Mouse (Mus musculus): Measurements from ENCODE around the gene Rasd1. TPM values are rescaled to one million over a fixed set of nuclear protein-coding genes. Genes with fewer than 3 reads are reported as not detected.

Rasd1 gene
- polyA plus RNA-seq, 1 experiment from 2014 or later, result 1.0 TPM

DNA sequence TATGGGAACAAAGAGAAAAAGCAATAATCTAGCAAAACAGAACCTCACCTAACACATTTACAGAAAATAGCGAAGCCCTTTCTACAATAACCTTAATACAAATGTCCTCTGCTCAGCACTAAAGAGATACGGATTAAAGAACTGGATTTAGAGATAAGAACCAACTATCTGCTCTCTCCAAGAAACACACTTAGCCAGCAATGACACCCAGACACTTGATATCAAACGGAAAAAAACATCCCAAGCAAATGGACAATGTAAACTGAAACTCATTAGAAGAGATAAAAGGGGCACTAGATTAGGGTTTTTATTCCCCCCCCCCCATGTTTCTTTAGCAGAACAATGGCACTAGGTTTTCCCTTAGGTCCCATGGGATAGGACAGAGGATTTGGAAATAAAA, 45.3 kb downstream of the Rasd1 start:
- no peaks in the 10 kb centered on the region for H3K27me3 ChIP-seq (ENCODE audit: low read depth, poor library complexity, severe bottlenecking)
- no peak for DNase-seq (ENCODE audit: low spot score)
- H3K9me3 ChIP-seq (replicated peaks), result no peaks in the 10 kb centered on the region
- no peak overlapping the region for H3K4me3 ChIP-seq
- peaks cover 6% of the 10 kb centered on the region for H3K4me1 ChIP-seq
- no peaks in the 10 kb centered on the region for H3K36me3 ChIP-seq
- WGBS, result 81% methylated on average over 3 of the region's 3 CpGs
- no peak overlapping the region for H3K27ac ChIP-seq

GRCm38 (mm10) chr11:59918014-59918413, 46.7 kb downstream of the Rasd1 start:
- no peaks in the 10 kb centered on the region for H3K9me3 ChIP-seq (replicated peaks)
- H3K27me3 ChIP-seq (ENCODE audit: low read depth, poor library complexity, severe bottlenecking), result no peaks in the 10 kb centered on the region
- peaks cover 6% of the 10 kb centered on the region for H3K4me1 ChIP-seq
- no peak for DNase-seq (ENCODE audit: low spot score)
- no peak overlapping the region for H3K4me3 ChIP-seq
- no peak overlapping the region for H3K27ac ChIP-seq
- 74% methylated on average over 4 of the region's 4 CpGs for WGBS
- H3K36me3 ChIP-seq, result no peaks in the 10 kb centered on the region

DNA sequence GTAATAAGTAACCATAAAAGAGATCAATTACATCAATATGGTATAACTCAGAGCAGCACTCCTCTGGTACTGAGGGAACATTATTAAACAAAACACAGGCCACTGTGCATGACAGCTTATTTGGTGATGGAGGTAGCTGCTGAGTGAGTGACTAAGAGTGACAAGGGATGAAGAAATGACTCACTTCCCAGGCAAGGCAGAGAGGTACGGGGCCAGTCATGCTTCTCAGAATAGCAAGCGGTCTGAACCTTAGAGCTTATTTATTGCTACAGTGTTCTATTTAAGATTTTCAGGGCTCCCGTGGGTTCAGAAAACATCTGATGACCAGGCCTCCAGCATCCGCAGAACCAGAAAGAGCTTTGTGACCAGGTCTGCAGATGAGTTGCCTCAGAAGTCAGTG, 51.0 kb downstream of the Rasd1 start:
- no peak overlapping the region for H3K4me3 ChIP-seq
- whole genome bisulfite sequencing, result 90% methylated on average over 4 of the region's 4 CpGs
- DNase-seq (ENCODE audit: low spot score), result no peak

More for the DNA sequence above, 51.0 kb downstream of the Rasd1 start:
- no peaks in the 10 kb centered on the region for H3K4me1 ChIP-seq
- H3K36me3 ChIP-seq, result no peaks in the 10 kb centered on the region
- H3K27me3 ChIP-seq (ENCODE audit: low read depth, poor library complexity, severe bottlenecking), result no peaks in the 10 kb centered on the region
- H3K9me3 ChIP-seq (replicated peaks), result no peaks in the 10 kb centered on the region
- no peak overlapping the region for H3K27ac ChIP-seq

Other genes with a start within 250 kb of the Rasd1 start
- 4.5 and 4.9 TPM in 2 replicates for gene Pld6, start 177.3 kb downstream of the Rasd1 start, polyA plus RNA-seq (2016; fragmentation: Nextera tagmentation; extraction: Ambion mirVana)
- gene Flcn, start 154.9 kb downstream of the Rasd1 start, polyA plus RNA-seq (2016; fragmentation: Nextera tagmentation; extraction: Ambion mirVana), result 32.8 and 36.6 TPM in 2 replicates
- 34.8 and 41.8 TPM in 2 replicates for gene Nt5m, start 125.5 kb downstream of the Rasd1 start, polyA plus RNA-seq (2016; fragmentation: Nextera tagmentation; extraction: Ambion mirVana)
- gene Cops3, start 125.1 kb downstream of the Rasd1 start, polyA plus RNA-seq (2016; fragmentation: Nextera tagmentation; extraction: Ambion mirVana), result 245 and 248 TPM in 2 replicates
- gene Med9, start 16.7 kb downstream of the Rasd1 start, polyA plus RNA-seq (2016; fragmentation: Nextera tagmentation; extraction: Ambion mirVana), result 50.1 and 55.7 TPM in 2 replicates
- 5.3 and 7.5 TPM in 2 replicates for gene Pemt, start 81.5 kb upstream of the Rasd1 start, polyA plus RNA-seq (2016; fragmentation: Nextera tagmentation; extraction: Ambion mirVana)
- gene Rai1, start 140.1 kb upstream of the Rasd1 start, polyA plus RNA-seq (2016; fragmentation: Nextera tagmentation; extraction: Ambion mirVana), result 34.3 and 37.3 TPM in 2 replicates